Mouse (Mus musculus) CH12.LX (cell line): ENCODE measurements around the gene D11Wsu47e.

Experiments
- CTCF ChIP-seq, 2 experiments: IDR thresholded peaks in 1 of 2; conservative IDR thresholded peaks in 1 of 2; 2 replicates each; pipeline ENCODE4 v1.5.1; 2011 to 2012; ENCODE audit warnings: low read depth in 2 of 2, low read length in 2 of 2, improper control_type of control experiment in 1 of 2, inconsistent platforms in 1 of 2, mild to moderate bottlenecking in 1 of 2, moderate library complexity in 1 of 2
- ELF1 ChIP-seq: IDR thresholded peaks from 2 replicates; pipeline ENCODE4 v1.6.1; 2014; ENCODE audit warnings: low read depth, mild to moderate bottlenecking, inconsistent platforms, low read length, improper control_type of control experiment
- EP300 ChIP-seq: IDR thresholded peaks from 2 replicates; pipeline ENCODE4 v1.6.1; 2011; ENCODE audit warnings: low read length, improper control_type of control experiment
- MAFK ChIP-seq: IDR thresholded peaks from 2 replicates; pipeline ENCODE4 v1.6.1; 2011; ENCODE audit warnings: low read length, improper control_type of control experiment; ENCODE audit not compliant: insufficient replicate concordance
- MAX ChIP-seq: IDR thresholded peaks from 2 replicates; pipeline ENCODE4 v1.6.1; 2011; ENCODE audit warnings: low read length, improper control_type of control experiment
- MEF2A ChIP-seq: IDR thresholded peaks from 2 replicates; pipeline ENCODE4 v1.6.1; 2014; ENCODE audit warnings: low read depth, mild to moderate bottlenecking, inconsistent platforms, low read length, improper control_type of control experiment, borderline replicate concordance
- POLR2A ChIP-seq: IDR thresholded peaks from 2 replicates; pipeline ENCODE4 v1.6.1; 2011; ENCODE audit warnings: low read depth, mild to moderate bottlenecking, improper control_type of control experiment, low read length
- POLR2AphosphoS2 ChIP-seq: IDR thresholded peaks from 2 replicates; pipeline ENCODE4 v1.6.1; 2011; ENCODE audit warnings: low read depth, low read length, improper control_type of control experiment
- SMC3 ChIP-seq: IDR thresholded peaks from 2 replicates; pipeline ENCODE4 v1.6.1; 2011; ENCODE audit warnings: low read depth, low read length, improper control_type of control experiment
- TBP ChIP-seq: conservative IDR thresholded peaks from 2 replicates; pipeline ENCODE4 v1.6.1; 2011; ENCODE audit warnings: low read depth, low read length, improper control_type of control experiment
- TCF12 ChIP-seq: IDR thresholded peaks from 2 replicates; pipeline ENCODE4 v1.6.1; 2014; ENCODE audit warnings: low read depth, mild to moderate bottlenecking, inconsistent platforms, low read length, improper control_type of control experiment
- ZKSCAN1 ChIP-seq: IDR thresholded peaks from 2 replicates; pipeline ENCODE4 v1.6.1; 2012; ENCODE audit warnings: low read depth, inconsistent platforms, low read length, improper control_type of control experiment, borderline replicate concordance
- ZMIZ1 ChIP-seq: IDR thresholded peaks from 2 replicates; pipeline ENCODE4 v1.6.1; 2012; ENCODE audit warnings: low read depth, mild to moderate bottlenecking, inconsistent platforms, low read length, improper control_type of control experiment
- ZNF384 ChIP-seq: IDR thresholded peaks from 2 replicates; pipeline ENCODE4 v1.6.1; 2012; ENCODE audit warnings: low read depth, low read length, improper control_type of control experiment, inconsistent platforms

DNA sequence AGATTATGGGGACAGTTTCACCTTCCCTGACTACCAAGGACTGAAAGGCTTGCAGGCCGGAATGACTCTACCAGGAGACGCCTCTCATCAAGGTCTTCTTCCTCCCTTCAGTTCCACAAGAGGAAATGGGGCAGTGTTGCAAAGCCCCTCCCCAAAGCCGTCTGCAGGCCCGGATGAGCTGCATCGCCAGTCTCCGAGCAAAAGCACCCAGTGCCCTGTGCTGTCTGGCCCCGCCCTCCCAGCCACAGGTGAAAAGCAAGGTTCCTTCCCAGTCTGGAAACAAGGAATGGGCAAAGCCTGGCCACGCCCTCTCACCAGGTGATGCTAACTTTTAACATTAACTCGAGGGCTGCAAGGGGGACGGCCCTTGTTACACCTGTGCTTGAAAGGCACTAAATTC is 17.6 kb upstream of the D11Wsu47e start:
- TF ChIP-seq POLR2A: no peak
- no peak for TF ChIP-seq MEF2A
- no peak for TF ChIP-seq CTCF (conservative IDR thresholded peaks at IDR 0.05 in 1 of 2, IDR thresholded peaks at IDR 0.05 in 1 of 2; ENCODE audit: low read depth in 2 of 2, low read length in 2 of 2)
- TF ChIP-seq ZKSCAN1: no peak
- TF ChIP-seq POLR2AphosphoS2: no peak
- TF ChIP-seq TCF12: no peak
- TF ChIP-seq ZMIZ1: no peak
- TF ChIP-seq ZNF384: no peak
- no peak for TF ChIP-seq MAFK
- TF ChIP-seq ELF1: no peak
- TF ChIP-seq TBP: no peak
- no peak for TF ChIP-seq SMC3
- TF ChIP-seq EP300: no peak
- no peak for TF ChIP-seq MAX
